Mouse (Mus musculus): ENCODE measurements at regions not wholly inside any gene's neighbourhood (a gene's known extent, or its start where the extent isn't known, plus 50 kb on each side); places are given as distances from the start of the nearest gene placed in this dataset.
A peak's percentile ranks its signal among the peaks of the same experiment; 100 is the strongest.

DNA sequence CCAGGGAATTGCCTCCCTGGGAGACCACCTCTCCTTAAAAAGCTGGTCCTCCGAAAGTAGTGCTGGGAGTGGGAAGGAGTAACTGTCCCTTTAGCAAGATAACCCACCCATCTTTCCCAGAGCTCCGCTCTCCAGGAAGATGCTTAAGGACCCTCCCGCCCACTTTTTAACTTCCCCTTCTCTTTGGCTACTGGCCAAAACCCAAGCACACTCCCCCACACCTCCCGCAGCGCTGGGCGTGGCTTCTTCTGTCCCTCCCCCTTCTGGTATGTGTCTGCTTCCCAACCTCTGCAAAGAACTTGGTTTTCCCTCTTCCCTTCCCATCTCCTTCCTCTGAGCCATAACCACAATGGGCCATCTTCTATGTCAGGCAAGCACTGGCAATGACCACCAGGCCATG lies 85.4 kb downstream of the Rpap3 start:
- ATAC-seq (ENCODE audit: insufficient read depth, low FRiP score, low read depth): no peak
- WGBS: 46% methylated on average over 6 of the region's 6 CpGs
- no peaks in the 10 kb centered on the region for H3K9me3 ChIP-seq
- no peak overlapping the region for H3K27ac ChIP-seq
- H3K36me3 ChIP-seq: no peaks in the 10 kb centered on the region
- H3K9ac ChIP-seq: no peak overlapping the region
- H3K4me2 ChIP-seq: no peak overlapping the region
- no peaks in the 10 kb centered on the region for H3K27me3 ChIP-seq (replicated peaks)
- H3K4me1 ChIP-seq: no peaks in the 10 kb centered on the region
- no peak overlapping the region for H3K4me3 ChIP-seq (replicated peaks)

- H3K9me3 ChIP-seq: no peaks in the 10 kb centered on the region
- no peak overlapping the region for H3K27ac ChIP-seq
- ATAC-seq (ENCODE audit: insufficient read depth, low FRiP score, low read depth): no peak
- H3K4me1 ChIP-seq: no peaks in the 10 kb centered on the region
- no peaks in the 10 kb centered on the region for H3K36me3 ChIP-seq
- H3K4me2 ChIP-seq: no peak overlapping the region
- no peak overlapping the region for H3K4me3 ChIP-seq (replicated peaks)
- no peaks in the 10 kb centered on the region for H3K27me3 ChIP-seq (replicated peaks)
- no peak overlapping the region for H3K9ac ChIP-seq
- WGBS: 78% methylated on average over 7 of the region's 7 CpGs
Observed at GRCm38 (mm10) chr15:97619764-97620163, 85.9 kb downstream of the Rpap3 start.

DNA sequence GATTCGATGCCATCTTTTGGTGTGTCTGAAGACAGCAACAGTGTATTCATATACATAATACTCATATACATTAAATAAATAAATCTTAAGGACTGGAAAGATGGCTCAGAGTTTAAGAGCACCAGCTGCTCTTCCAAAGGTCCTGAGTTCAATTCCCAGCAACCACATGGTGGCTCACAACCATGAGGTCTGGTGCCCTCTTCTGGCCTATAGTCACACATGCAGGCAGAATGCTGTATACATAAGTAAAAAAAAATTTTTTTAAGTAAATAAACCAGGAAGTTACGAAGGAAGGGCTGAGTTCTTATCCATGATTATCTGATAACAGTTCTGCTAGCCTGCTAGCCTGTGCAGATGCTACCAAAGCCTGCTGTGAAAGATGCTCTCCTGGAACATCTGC lies 93.3 kb downstream of the Rpap3 start:
- WGBS: 66% methylated on average over 2 of the region's 2 CpGs
- no peak for ATAC-seq (ENCODE audit: insufficient read depth, low FRiP score, low read depth)
- H3K36me3 ChIP-seq: no peaks in the 10 kb centered on the region

GRCm38 (mm10) chr15:97610767-97611166 lies 94.9 kb downstream of the Rpap3 start:
- Histone ChIP-seq H3K4me3 (replicated peaks) (no peak overlapping the region), H3K9me3 (no peaks in the 10 kb centered on the region), H3K27me3 (replicated peaks) (0 out of 2 replicates have a peak, but pooled peaks cover 3% of the 10 kb centered on the region), H3K4me2 (no peak overlapping the region), H3K4me1 (peaks cover 8% of the 10 kb centered on the region; the same call in 1 of the 2 replicates), H3K9ac (no peak overlapping the region), H3K36me3 (no peaks in the 10 kb centered on the region), H3K27ac (no peak overlapping the region)
- no peak for ATAC-seq (ENCODE audit: insufficient read depth, low FRiP score, low read depth)
- 81% methylated on average over 4 of the region's 4 CpGs for WGBS

More for the DNA sequence above, 93.3 kb downstream of the Rpap3 start:
- Histone ChIP-seq H3K27me3 (replicated peaks) (0 out of 2 replicates have a peak, but pooled peaks cover 3% of the 10 kb centered on the region), H3K9me3 (no peaks in the 10 kb centered on the region), H3K4me1 (no peaks in the 10 kb centered on the region), H3K27ac (no peak overlapping the region), H3K4me3 (replicated peaks) (no peak overlapping the region), H3K4me2 (no peak overlapping the region), H3K9ac (no peak overlapping the region)

GRCm38 (mm10) chr15:97609496-97609895 lies 96.1 kb downstream of the Rpap3 start:
- Histone ChIP-seq H3K4me1 (peaks cover 8% of the 10 kb centered on the region; the same call in 1 of the 2 replicates), H3K27me3 (replicated peaks) (0 out of 2 replicates have a peak, but pooled peaks cover 3% of the 10 kb centered on the region), H3K4me2 (no peak overlapping the region), H3K9ac (no peak overlapping the region), H3K9me3 (no peaks in the 10 kb centered on the region), H3K36me3 (no peaks in the 10 kb centered on the region), H3K27ac (no peak overlapping the region), H3K4me3 (replicated peaks) (no peak overlapping the region)
- 63% methylated on average over 7 of the region's 7 CpGs for WGBS
- no peak for ATAC-seq (ENCODE audit: insufficient read depth, low FRiP score, low read depth)

DNA sequence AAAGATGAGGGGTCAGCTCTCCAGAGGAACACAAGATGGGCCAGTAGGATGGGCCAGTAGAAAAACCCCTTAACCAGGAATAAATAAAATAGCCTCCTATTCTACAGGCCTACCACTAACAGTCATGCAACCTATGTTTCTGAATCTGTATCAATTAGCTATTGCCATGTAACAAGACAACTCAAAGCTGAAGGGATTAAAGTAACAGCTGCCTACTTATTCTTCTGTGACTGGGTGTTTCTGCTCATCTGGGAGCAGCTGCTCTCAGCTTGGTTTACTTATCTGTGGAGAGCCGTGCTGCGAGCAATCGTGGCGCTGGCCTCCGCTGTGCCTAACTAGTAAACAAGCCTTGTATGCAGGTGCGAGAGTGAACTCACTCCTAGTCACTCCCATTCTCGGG lies 97.0 kb downstream of the Rpap3 start:
- ATAC-seq (ENCODE audit: insufficient read depth, low FRiP score, low read depth): no peak
- 0 out of 2 replicates have a peak, but pooled peaks cover 3% of the 10 kb centered on the region for H3K27me3 ChIP-seq (replicated peaks)
- no peaks in the 10 kb centered on the region for H3K9me3 ChIP-seq
- H3K4me1 ChIP-seq: peaks cover 8% of the 10 kb centered on the region; the same call in 1 of the 2 replicates
- no peak overlapping the region for H3K27ac ChIP-seq
- H3K4me2 ChIP-seq: no peak overlapping the region
- H3K4me3 ChIP-seq (replicated peaks): no peak overlapping the region
- WGBS: 61% methylated on average over 7 of the region's 7 CpGs
- H3K9ac ChIP-seq: no peak overlapping the region
- no peaks in the 10 kb centered on the region for H3K36me3 ChIP-seq

- Histone ChIP-seq H3K27ac (no peak overlapping the region), H3K4me2 (no peak overlapping the region), H3K4me3 (replicated peaks) (no peak overlapping the region), H3K4me1 (peaks cover 8% of the 10 kb centered on the region; the same call in 1 of the 2 replicates), H3K27me3 (replicated peaks) (0 out of 2 replicates have a peak, but pooled peaks cover 3% of the 10 kb centered on the region), H3K36me3 (no peaks in the 10 kb centered on the region), H3K9ac (no peak overlapping the region), H3K9me3 (no peaks in the 10 kb centered on the region)
- no peak for ATAC-seq (ENCODE audit: insufficient read depth, low FRiP score, low read depth)
- 65% methylated on average over 15 of the region's 15 CpGs for WGBS
Observed at GRCm38 (mm10) chr15:97607617-97608206, 97.9 kb downstream of the Rpap3 start.

DNA sequence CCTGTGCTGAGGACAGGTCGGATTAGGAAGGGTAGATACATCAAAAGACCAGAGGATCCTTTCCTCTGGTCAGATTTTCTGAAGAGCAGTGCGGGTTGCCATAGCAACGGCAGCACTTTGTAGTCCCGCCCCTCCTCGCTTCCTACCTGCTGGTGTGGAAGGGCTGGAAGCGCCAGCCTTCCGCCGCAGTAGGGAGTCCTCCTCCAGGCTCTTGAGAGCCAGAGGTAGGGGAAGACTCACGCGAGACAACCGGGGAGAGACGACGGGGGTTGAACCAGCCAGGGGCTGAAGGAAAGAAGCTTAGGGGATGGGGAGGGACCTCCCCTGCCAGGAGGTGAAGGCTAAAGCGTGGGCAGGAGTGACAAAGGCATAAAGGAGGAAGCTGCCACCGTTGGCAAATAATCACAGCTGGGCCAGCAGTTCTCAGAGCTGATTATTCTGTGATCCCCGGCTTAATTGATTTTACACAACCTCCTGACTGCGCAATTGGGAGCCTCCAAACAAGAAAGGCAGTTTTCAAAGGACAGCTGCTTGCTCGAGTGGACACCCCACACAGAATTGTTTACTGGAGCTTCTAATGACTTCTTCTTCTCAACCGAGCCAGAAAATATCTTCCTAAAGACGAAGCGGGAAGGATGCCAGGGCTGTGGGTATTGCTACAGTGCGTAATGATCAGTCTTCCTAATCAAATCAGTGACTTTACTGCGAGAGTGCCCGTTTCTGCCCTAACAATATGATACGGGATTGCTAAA lies 98.8 kb downstream of the Rpap3 start:
- Histone ChIP-seq H3K27ac (peak overlapping the region; percentile 6; the same call in 1 of the 2 replicates), H3K9ac (0 out of 2 replicates have a peak overlapping the region, but pooled peaks have one; percentile 20), H3K27me3 (replicated peaks) (0 out of 2 replicates have a peak, but pooled peaks cover 3% of the 10 kb centered on the region), H3K4me1 (peaks cover 8% of the 10 kb centered on the region; the same call in 1 of the 2 replicates), H3K4me3 (replicated peaks) (peak overlapping the region; percentile 33), H3K36me3 (no peaks in the 10 kb centered on the region), H3K9me3 (no peaks in the 10 kb centered on the region), H3K4me2 (peak overlapping the region; percentile 74)
- 10% methylated on average over 25 of the region's 25 CpGs for WGBS
- 0 out of 2 replicates have a peak, but pooled peaks have one; percentile 56 for ATAC-seq (ENCODE audit: insufficient read depth, low FRiP score, low read depth)

DNA sequence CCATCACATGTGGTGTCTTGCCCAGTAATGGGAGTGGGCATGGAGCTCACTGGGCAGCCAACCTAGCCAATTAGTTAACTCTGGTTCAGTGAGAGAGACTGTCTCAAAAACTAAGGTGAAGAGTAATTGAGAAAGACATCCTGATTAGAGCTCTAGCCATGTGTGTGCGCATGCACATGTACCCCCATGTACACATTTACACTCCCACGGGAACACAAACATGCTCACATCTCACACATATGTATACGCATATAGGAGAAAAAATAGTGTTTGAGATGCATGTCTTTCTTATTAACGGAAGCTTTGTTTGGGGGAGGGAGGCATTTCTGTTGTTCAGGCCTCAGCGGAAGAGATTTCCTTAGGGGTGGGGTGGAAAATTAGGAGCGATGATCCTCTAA lies 99.4 kb downstream of the Rpap3 start:
- Histone ChIP-seq H3K4me3 (replicated peaks) (peak overlapping the region; percentile 33), H3K36me3 (no peaks in the 10 kb centered on the region), H3K9ac (no peak overlapping the region), H3K27me3 (replicated peaks) (0 out of 2 replicates have a peak, but pooled peaks cover 3% of the 10 kb centered on the region), H3K4me1 (peaks cover 8% of the 10 kb centered on the region; the same call in 1 of the 2 replicates), H3K4me2 (peak overlapping the region; percentile 74), H3K9me3 (no peaks in the 10 kb centered on the region), H3K27ac (no peak overlapping the region)
- WGBS: 50% methylated on average over 6 of the region's 6 CpGs
- no peak for ATAC-seq (ENCODE audit: insufficient read depth, low FRiP score, low read depth)

- no peak overlapping the region for H3K4me3 ChIP-seq (replicated peaks)
- H3K9me3 ChIP-seq: no peaks in the 10 kb centered on the region
- 0 out of 2 replicates have a peak, but pooled peaks cover 3% of the 10 kb centered on the region for H3K27me3 ChIP-seq (replicated peaks)
- no peak overlapping the region for H3K9ac ChIP-seq
- peaks cover 8% of the 10 kb centered on the region; the same call in 1 of the 2 replicates for H3K4me1 ChIP-seq
- WGBS: 86% methylated on average over 7 of the region's 7 CpGs
- no peak for ATAC-seq (ENCODE audit: insufficient read depth, low FRiP score, low read depth)
- no peak overlapping the region for H3K27ac ChIP-seq
- H3K4me2 ChIP-seq: no peak overlapping the region
- H3K36me3 ChIP-seq: no peaks in the 10 kb centered on the region
Observed at GRCm38 (mm10) chr15:97605791-97606190, 99.8 kb downstream of the Rpap3 start.

DNA sequence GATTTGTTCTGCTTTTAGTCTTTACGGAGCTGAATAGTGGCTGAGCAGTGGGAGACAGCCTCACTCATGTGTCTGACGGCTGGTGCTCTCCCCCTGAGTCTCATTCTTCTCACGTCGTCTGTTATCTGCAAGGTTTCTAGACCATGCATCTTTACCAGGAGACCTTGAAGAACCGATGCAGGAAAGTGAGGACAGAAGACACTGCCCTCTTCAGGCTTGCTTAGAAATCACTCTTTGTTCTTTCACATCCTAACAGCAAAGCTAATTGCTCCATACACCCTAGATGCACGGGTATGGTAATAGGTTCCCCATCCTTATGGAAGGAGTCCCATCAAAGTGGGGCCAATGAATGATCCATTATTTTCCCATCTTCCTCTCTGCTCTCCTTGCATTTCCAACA lies 102.1 kb downstream of the Rpap3 start:
- no peak overlapping the region for H3K4me3 ChIP-seq (replicated peaks)
- peaks cover 8% of the 10 kb centered on the region; the same call in 1 of the 2 replicates for H3K4me1 ChIP-seq
- no peak overlapping the region for H3K9ac ChIP-seq
- H3K4me2 ChIP-seq: no peak overlapping the region
- no peaks in the 10 kb centered on the region for H3K36me3 ChIP-seq
- no peak overlapping the region for H3K27ac ChIP-seq
- WGBS: 51% methylated on average over 6 of the region's 6 CpGs
- ATAC-seq (ENCODE audit: insufficient read depth, low FRiP score, low read depth): no peak
- H3K9me3 ChIP-seq: no peaks in the 10 kb centered on the region
- 0 out of 2 replicates have a peak, but pooled peaks cover 3% of the 10 kb centered on the region for H3K27me3 ChIP-seq (replicated peaks)

GRCm38 (mm10) chr15:97598270-97598669 lies 107.4 kb downstream of the Rpap3 start:
- H3K9ac ChIP-seq: no peak overlapping the region
- no peak overlapping the region for H3K4me3 ChIP-seq (replicated peaks)
- 63% methylated on average over 8 of the region's 8 CpGs for WGBS
- H3K4me2 ChIP-seq: no peak overlapping the region
- peaks cover 6% of the 10 kb centered on the region; the same call in 1 of the 2 replicates for H3K4me1 ChIP-seq
- H3K27me3 ChIP-seq (replicated peaks): no peaks in the 10 kb centered on the region
- H3K27ac ChIP-seq: no peak overlapping the region
- no peaks in the 10 kb centered on the region for H3K36me3 ChIP-seq
- H3K9me3 ChIP-seq: no peaks in the 10 kb centered on the region
- no peak for ATAC-seq (ENCODE audit: insufficient read depth, low FRiP score, low read depth)
